Mouse (Mus musculus): ENCODE data around the gene Cyb5d2. TPM values are rescaled to one million over a fixed set of nuclear protein-coding genes. Genes with fewer than 3 reads are reported as not detected.

Gene Cyb5d2
- polyA plus RNA-seq, 1 experiment from 2014 or later = 6.6 TPM

DNA sequence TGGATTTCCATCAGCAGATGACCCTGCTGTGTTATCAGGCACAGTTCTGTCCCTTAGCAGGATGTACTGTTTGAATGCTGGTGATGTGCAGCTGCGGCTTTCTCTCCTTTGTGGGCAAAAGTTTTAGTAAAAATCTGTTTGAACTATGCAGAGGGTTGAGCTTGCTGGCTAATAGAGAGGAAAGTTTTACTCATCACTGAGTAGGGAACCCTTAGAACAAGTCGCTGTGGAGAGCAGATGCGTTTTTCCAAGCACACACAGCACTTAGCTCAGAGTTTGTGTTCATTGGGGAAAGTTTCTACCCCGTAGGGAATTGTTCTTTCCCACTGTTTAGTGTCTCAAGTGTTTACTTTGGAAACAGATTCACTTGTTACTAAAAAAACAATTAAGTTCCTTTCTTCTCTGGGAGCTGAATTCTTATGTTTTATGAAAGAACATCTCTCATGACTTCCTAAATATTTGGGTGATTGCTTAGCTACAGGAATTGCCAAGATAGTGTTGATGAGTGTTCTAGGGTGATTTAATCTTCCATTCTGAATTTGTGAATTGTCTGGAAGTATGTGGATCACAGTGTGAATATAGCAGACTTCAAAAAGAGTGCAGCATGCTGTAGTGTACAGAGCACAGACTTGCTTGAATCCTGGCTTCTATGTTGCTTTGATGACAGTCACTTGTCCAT, 61.0 kb downstream of the Cyb5d2 start:
- Histone ChIP-seq H3K4me2 (ENCODE audit: low read depth, low read length) (no peak overlapping the region), H3K27me3 (ENCODE audit: control insufficient read depth, insufficient read depth, low read depth, low read length) (no peaks in the 10 kb centered on the region), H3K9me3 (ENCODE audit: control insufficient read depth, low read length) (no peaks in the 10 kb centered on the region), H3K4me3 (ENCODE audit: low read length) (no peak overlapping the region), H3K36me3 (ENCODE audit: control insufficient read depth, insufficient read depth, low read length) (peaks cover 23% of the 10 kb centered on the region), H3K9ac (ENCODE audit: low read length) (no peak overlapping the region), H3K27ac (ENCODE audit: low read length) (no peak overlapping the region), H3K4me1 (replicated peaks; ENCODE audit: control insufficient read depth, insufficient read depth, low read length) (no peaks in the 10 kb centered on the region; the same call in 1 of the 2 replicates)
- WGBS = 74% methylated on average over 4 of the region's 4 CpGs
- ATAC-seq (ENCODE audit: low read depth) = no peak

DNA sequence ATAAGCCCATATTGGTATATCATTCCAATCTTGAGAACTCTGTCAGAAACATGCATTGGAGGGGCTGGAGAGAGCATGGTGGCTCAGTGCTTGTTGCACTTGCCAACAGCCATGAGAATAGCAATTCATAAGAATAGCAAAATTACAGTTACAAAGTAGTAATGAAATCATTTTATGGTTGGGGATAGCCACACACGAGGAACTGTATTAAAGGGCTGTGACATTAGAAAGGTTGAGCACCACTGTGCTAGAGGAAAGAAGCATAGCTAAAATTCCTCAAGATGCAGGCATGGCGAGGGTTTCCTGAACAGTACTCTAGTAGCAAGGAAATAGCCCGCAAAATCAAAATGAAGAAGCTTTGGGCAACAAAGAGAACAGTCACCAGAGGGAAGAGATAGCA, 62.2 kb downstream of the Cyb5d2 start:
- Histone ChIP-seq H3K4me1 (replicated peaks; ENCODE audit: control insufficient read depth, insufficient read depth, low read length) (no peaks in the 10 kb centered on the region; the same call in 1 of the 2 replicates), H3K9ac (ENCODE audit: low read length) (no peak overlapping the region), H3K4me2 (ENCODE audit: low read depth, low read length) (no peak overlapping the region), H3K36me3 (ENCODE audit: control insufficient read depth, insufficient read depth, low read length) (peaks cover 28% of the 10 kb centered on the region), H3K27me3 (ENCODE audit: control insufficient read depth, insufficient read depth, low read depth, low read length) (no peaks in the 10 kb centered on the region), H3K27ac (ENCODE audit: low read length) (no peak overlapping the region), H3K4me3 (ENCODE audit: low read length) (no peak overlapping the region), H3K9me3 (ENCODE audit: control insufficient read depth, low read length) (no peaks in the 10 kb centered on the region)
- no peak for ATAC-seq (ENCODE audit: low read depth)
- WGBS = 90% methylated on average over 3 of the region's 3 CpGs

Other genes with a start within 250 kb of the Cyb5d2 start
- gene Spns3, start 245.6 kb downstream of the Cyb5d2 start, polyA plus RNA-seq (2015; fragmentation: Nextera tagmentation; extraction: Ambion mirVana) = 0.09 and 0.25 TPM in 2 replicates
- 58.3 and 67.2 TPM in 2 replicates for gene Ube2g1, start 188.9 kb downstream of the Cyb5d2 start, polyA plus RNA-seq (2015; fragmentation: Nextera tagmentation; extraction: Ambion mirVana)
- 23.9 and 24.4 TPM in 2 replicates for gene Ankfy1, start 106.1 kb downstream of the Cyb5d2 start, polyA plus RNA-seq (2015; fragmentation: Nextera tagmentation; extraction: Ambion mirVana)
- 9.0 and 9.6 TPM in 2 replicates for gene Zzef1, start 84 bp upstream of the Cyb5d2 start, polyA plus RNA-seq (2015; fragmentation: Nextera tagmentation; extraction: Ambion mirVana)
- 21.7 and 23.2 TPM in 2 replicates for gene Atp2a3, start 165.0 kb upstream of the Cyb5d2 start, polyA plus RNA-seq (2015; fragmentation: Nextera tagmentation; extraction: Ambion mirVana)
- 2.2 and 2.6 TPM in 2 replicates for gene P2rx1, start 203.0 kb upstream of the Cyb5d2 start, polyA plus RNA-seq (2015; fragmentation: Nextera tagmentation; extraction: Ambion mirVana)
- gene Camkk1, start 222.9 kb upstream of the Cyb5d2 start, polyA plus RNA-seq (2015; fragmentation: Nextera tagmentation; extraction: Ambion mirVana) = 7.3 and 7.5 TPM in 2 replicates

All from lung, embryonic 16.5 days (tissue).